Mouse (Mus musculus): ENCODE results near the gene Cwc22.
"Not testable (repeated sequence)": the region's sequence is repeated elsewhere in the genome, so short reads cannot be mapped to it uniquely, and the experiment has no call there.

Cwc22 gene

DNA sequence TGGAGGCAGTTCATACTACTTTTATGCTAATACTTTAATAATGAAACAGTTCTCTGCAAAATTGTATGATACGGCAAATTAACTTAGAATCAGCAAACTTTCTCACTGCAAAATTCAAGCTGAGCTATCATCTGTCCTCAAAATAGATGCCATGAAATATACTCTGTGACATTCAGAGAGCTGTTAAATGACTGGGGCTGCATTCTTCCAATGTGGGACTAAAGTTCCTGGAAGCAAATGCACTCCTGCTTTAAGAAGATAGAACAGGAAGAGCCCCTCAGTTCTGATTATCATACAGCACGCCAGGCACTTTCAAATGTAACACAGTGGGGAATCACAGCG is 48.6 kb downstream of the Cwc22 start:
- no peak for DNase-seq (ENCODE audit: low spot score in 2 of 2)

DNA sequence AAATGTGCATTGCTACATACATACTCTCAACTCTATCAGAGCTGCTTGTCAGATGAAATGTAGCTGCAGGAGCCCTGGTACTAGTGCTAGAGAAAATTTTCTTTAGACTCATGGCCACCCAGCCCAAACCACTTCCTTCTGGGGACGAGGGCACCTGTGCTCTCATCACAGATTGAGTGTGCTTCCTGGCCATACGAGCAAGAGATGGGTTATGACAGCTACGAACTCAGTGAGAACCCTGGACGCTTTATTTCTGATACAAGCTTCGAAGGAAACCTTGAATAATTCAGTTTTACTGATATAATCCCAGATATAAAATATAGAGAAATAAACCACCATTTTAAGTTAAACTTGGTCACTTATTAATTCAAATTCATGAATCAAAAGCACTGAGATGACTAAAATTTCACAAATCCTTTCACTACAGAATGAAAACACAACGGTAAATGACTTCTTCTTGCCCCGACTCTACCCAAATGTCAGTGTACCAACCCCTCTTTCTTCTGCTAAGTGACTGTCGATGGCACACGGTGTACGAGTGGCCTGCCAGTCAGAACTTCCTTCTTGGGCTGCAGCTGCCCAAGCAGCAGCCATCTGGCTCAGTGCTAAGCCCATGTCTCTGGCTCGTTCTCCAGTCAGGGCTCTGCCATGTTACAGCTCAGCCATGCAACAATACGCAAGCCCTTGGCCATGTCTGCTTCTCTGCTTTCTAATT is 49.2 kb downstream of the Cwc22 start:
- DNase-seq (ENCODE audit: low spot score in 2 of 2) = no peak

DNA sequence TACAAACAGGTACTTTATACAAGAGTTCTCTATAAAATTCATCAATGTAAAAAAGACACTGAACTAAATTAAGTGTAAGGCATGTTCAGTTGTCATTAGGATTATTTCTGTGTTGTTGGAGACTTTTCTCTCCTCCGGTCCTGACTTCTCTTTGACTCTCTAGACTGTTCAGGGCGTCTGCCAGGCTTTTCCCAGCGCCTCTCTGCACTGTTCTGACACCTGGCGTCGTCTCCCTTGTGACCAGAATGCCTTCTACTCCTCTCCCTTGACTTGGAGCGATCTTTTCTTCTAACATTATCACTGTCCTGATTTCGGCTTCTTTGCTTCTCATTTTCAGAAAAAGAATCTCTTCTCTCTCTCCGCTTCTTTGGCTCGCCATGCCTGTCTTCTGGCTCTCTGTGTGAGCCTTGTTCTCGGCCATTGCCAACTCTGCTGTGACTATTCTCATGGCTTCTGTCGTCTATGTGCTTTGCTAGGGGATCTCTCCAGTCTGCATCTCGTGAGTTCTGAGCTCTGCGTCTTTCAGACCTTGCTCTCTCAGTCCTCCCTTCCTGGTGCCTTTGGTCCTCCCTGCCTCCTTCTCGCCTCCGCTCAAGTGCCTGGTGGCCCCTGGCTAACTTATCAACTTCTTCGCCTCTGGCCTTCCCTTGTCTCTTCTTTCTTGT is 50.1 kb downstream of the Cwc22 start:
- DNase-seq (ENCODE audit: low spot score in 2 of 2) = not testable (repeated sequence)

DNA sequence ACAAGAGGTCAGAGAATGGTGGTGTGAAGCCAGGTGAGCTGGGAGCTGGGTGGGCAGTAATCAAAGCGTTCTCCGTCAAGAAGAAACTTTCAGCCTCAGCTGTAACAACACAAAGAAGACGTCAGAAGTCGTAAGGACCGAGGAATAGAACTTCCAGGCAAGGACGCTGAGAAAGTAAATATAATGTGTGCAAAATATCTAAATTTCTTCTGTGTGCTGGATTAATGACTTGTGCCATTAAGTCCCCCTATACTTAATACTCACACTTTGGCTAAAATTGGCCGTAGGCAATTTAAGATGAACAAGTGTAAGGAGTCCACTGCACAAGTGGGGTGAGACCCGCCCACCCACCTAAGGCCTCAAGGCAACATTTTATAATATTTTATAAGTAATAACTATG is 51.3 kb downstream of the Cwc22 start:
- no peak for DNase-seq (ENCODE audit: low spot score in 2 of 2)

DNA sequence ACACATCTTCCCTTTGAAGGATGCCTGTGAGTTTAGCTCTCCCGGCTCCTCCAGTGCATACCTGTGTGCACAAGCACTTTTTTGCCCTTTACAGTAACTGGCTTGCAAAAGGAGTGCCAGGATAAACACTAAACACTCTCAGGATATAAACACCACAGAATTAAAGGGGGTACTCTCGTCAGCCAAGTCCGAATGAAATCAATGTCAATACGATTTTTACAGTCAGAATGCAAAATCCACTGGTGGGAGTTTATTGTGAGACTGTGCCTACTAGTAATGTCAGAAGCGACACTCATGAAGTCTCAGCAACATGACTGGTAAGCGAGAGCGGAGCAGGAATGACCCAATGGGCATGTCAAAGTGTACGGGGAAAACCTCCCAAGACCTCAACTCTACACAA is 52.7 kb downstream of the Cwc22 start:
- no peak for DNase-seq (ENCODE audit: low spot score in 2 of 2)

DNA sequence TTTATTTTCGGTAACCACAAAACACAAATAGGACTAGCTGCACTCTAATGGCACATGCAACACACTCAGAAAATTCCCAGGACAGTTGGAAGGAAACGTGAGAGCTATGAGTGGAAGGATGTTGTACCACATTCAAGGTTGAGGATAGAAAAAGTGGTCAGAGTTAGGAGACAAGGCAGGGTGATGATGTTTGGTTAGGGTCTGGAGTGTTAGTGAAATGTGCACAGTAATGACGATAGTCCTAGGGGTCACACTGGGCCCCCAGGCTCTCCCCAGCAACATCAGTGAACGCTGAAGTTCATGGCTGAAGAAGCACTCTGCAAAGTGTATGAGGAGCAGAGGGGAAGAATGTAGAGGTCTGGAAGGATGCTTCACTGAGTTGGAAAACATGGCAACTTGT is 53.6 kb downstream of the Cwc22 start:
- DNase-seq (ENCODE audit: low spot score in 2 of 2) = no peak

DNA sequence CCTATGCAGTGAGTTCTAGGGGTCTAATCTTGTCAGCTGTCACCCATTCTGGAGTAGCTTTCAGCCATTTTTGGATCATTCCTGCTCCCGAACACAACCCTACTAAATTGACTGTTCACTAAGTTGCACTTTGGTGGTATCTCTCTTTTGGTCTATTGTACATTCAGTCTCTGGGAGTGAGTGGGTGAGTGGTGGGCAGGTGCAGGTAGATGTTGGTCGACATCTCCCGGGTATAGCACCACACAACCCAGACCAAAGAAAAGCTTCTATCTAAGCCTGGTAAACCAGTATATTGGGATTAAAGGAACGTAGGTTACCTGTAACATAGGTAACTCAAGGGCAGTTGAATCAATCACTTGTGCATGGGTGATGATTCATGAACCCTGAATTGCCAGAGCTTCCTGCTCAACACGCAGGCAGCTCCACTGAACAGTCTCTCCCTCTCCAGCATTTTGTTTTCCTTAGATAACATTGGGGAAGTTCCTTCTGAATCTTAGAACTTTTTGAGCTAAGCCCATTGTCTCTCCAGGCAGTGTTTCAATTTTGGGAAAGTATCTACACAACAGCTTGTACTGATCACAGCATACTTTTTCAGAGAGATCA is 55.2 kb downstream of the Cwc22 start:
- DNase-seq (ENCODE audit: low spot score in 2 of 2) = no peak

DNA sequence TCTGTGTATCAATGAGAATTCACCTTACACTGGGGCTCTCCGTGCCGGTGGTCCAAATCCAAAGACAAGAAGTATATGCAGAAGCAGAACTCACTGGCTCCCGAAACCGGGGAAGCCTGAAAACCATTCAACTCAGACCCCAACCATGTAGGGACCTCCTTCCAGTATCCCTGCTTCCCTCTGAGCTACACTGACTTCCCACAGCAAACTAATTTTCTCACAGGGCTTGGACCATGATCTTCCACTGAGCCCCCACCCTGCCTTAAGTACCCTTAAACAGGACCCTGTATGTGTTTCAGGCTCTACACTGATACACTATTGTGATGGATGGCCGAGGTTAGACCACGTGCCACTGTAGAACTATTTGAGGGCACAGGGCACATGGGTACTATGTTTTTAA is 56.2 kb downstream of the Cwc22 start:
- no peak for DNase-seq (ENCODE audit: low spot score in 2 of 2)

DNA sequence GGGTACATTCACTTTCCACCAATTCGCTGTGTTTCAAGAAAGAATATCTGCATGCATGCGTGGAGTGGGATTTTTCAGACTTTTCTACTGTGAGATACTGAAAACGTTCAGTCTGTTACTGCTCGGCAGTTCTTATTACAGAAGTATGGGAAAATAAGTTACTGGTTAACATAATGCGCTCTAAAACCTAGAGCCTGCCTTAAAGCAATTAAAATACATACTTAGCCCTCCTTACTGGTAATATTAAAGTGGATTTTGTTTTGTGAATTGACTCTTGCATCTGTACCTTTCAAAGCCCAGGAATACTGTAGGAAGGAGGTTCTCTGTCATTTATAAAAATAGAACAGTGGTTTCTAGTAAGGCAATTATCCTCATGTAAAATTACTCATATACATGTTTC is 56.8 kb downstream of the Cwc22 start:
- DNase-seq (ENCODE audit: low spot score in 2 of 2) = no peak

DNA sequence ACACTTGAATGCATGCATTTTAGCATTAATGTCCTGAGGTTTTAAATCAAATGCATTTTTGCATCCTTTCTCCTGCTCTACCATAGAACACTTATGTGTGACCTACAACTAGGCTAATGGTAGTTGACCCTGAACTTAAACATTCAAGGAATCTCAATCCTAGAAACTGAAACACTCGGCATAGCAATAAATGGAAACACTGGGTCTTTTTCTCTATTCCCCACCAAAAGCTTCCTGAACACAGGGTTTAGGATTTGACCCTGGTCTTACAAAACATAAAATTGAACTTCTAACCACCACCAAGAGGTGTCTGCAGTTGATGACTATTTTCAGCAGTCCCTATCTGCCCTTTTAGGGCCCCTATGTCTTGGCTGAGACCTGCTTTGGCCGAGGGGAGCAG is 57.3 kb downstream of the Cwc22 start:
- no peak for DNase-seq (ENCODE audit: low spot score in 2 of 2)

DNA sequence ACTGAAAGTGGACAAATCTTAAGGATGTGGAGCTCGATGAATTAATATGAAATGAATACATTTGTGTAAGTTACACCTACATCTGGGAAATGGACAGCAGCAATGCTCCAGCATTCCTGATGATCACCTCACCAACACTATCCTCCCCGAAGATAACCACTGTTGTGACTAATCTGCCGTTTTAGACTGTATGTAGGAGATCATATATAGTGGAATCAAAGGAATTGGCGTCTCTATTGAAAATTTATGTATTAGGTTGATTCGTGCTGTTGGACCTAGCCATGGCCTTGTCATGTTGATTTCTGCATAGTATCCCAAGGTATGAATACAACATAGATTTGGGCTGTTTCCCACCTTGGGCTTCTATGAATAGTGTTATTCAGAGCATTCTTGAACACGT is 58.1 kb downstream of the Cwc22 start:
- no peak for DNase-seq (ENCODE audit: low spot score in 2 of 2)

DNA sequence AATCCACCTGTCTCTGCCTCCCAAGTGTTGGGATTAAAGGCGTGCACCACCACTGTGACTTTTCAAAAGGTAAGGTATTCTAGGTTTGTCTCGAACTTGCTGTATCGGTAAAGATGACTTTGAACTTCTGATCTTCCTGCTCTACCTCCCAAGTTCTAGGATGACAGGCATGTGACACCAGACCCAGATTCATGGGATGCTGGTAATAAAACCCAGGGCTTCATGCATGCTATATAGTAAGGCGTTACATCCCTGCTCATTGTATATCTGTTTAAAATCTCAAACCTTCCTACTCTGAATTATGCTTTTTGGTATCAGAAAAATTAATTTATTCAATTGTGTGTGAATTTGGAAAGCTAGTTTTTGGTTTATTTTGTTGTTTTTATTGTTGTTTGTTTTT is 59.0 kb downstream of the Cwc22 start:
- DNase-seq (ENCODE audit: low spot score in 2 of 2) = no peak

DNA sequence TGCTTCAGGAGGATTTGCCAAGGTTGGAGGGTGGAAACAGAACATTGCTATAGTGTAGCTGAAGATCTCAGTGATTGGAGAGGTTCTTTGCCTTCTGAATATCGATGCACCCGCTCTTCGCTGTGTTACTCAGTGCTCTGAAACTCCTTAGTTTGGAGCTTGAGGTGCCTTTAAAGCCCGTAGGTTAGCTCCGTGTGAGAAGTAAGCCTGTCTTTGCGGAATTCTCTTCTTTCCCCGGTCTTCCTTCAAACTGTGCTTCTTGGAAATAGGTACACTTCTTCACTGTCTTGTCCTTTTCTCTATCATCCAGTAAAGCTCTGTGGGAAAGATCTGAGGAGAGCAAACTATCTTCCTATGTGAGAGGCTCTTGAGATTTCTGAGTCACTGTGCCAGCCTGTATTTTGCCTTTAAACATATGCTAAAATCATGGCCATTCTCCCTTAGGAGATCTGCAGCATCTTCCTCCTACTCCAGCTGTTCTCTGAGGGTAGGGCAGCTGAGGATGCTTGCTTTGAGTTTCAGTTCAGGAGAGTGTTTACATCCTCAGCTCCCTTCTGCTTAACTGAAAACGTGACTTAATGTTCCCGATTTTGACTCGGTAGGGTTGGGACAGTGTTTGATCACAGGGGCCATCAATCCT is 60.6 kb downstream of the Cwc22 start:
- DNase-seq (ENCODE audit: low spot score in 2 of 2) = no peak

DNA sequence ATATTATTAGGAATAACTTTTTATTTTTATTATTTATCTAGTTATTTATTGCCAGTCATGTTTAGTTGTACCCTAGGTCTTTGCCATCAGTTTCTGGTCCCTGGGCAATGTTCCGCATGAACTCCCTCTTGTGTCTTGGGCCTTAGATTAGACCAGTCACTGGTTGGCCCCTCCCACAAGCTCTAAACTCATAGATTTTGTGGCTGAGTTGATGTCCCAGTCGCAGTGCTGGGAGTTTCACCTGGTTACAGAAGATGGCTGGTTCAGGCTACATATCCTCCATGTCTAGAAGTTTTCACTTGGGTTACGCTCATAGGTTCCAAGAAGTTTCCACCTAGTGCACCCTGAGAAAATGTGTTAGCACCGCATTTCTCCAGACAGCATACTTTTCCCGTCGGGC is 61.1 kb downstream of the Cwc22 start:
- DNase-seq (ENCODE audit: low spot score in 2 of 2) = no peak

DNA sequence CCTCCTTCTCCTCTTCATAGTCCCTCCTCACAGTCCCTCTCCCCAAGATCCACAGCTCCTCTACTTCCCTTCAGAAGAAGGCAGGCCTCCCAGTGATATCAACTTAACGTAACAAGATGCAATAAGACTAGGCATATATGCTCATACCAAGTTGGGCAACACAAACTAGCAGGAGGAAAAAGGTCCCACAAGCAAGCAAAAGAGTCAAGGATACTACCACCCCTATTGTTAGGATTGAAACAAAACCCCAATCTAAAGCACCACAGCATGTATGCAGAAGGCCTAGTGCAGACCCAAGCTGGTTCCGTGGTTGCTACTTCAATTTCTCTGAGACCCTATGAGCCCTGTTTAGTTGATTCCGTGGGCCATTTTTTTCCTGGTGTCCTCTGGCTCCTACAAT is 61.7 kb downstream of the Cwc22 start:
- no peak for DNase-seq (ENCODE audit: low spot score in 2 of 2)

DNA sequence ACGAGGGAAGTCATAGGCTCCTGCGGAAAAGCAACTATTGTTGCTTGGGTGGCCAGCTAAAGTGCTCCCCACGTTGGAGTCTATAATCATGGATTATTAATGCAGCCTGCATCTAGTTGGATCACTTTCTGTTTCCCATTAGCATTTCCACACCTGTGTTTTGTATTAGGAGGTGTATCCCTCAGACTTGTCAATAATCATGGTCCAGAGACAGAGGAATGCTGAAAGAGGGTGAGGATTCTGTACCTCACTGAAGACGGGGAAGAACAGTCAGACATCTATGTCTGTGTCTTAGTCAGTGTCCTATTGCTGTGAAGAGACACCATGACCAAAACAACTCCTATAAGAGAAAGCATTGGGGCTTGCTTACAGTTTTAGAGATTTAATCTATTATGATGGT is 63.2 kb downstream of the Cwc22 start:
- no peak for DNase-seq (ENCODE audit: low spot score in 2 of 2)

DNA sequence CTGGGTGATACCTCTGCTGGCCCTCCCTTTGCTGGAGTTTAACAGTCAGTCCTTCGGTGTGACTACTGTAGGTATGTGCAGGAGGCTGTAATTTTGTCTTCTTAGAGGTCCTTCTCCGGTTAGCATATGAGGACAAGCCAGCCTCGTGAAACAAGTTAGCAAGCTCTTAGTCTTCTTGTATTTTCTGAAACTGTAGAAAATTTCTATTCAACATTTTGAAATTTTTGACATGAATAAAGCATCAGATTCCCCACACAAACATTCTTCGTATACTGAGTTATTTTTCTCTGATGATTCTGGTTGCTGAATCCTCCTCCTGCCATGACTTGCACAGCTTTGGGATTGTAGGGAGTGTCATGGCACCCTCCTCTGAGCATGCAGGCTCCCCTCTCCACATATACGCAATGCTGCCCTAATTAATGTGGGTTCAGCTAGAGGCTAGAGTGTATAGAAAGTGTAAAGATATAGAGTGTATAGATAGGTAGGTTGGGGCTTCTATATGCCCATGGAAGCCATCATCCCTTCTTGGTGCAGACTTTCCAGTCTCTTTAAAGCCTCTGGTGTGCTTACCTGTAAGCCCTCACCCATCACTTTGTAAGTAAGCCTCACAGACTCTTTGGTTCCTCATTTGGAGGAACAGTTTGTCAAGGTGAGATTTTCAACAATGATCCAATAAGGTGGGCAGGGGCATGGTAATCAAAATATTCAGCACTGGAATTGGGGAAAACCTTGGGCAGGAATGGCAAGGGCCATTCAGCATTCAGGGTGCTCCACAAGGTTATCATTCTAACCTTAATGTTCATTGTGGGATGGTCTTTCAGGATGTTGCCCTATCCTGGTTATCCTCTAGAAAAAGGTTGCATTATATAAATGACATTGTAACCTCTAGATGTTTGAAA is 64.6 kb downstream of the Cwc22 start:
- no peak for DNase-seq (ENCODE audit: low spot score in 2 of 2)

DNA sequence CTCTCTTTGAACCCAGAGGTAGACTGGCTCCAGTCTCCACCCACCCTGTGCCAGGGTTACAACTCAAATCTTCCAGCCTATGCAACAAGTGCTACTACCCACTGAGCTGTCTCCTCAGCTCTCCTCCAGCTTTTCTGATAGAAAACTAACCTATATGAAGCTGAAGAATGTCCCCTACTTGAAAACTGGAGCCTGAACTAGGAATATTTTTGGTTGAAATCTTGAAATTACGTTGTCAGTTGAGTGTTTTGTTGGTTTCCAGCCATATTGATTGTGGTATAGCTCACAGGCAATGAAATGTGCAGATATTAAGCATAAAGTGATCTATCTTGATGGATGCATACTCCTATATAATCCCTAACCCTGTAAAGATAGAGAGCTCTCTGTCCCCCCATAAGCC is 65.8 kb downstream of the Cwc22 start:
- DNase-seq (ENCODE audit: low spot score in 2 of 2) = no peak

DNA sequence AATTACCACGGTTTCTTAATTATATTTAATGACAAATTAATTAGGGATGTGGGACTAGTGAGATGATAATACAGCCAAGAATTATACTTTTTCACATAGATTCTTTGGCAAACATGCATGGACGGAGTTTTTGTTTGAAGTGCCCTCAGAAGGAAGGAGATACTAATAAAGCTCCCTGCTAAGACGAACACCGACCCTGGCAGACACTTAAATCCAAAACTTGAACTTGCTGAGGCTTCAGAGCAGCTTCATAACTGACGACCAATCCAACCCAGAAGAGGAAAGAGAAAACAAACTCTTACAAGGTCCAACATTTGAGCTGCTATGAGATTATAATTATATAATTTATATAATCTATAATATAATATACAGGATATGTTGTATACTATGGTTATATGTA is 66.4 kb downstream of the Cwc22 start:
- no peak for DNase-seq (ENCODE audit: low spot score in 2 of 2)

DNA sequence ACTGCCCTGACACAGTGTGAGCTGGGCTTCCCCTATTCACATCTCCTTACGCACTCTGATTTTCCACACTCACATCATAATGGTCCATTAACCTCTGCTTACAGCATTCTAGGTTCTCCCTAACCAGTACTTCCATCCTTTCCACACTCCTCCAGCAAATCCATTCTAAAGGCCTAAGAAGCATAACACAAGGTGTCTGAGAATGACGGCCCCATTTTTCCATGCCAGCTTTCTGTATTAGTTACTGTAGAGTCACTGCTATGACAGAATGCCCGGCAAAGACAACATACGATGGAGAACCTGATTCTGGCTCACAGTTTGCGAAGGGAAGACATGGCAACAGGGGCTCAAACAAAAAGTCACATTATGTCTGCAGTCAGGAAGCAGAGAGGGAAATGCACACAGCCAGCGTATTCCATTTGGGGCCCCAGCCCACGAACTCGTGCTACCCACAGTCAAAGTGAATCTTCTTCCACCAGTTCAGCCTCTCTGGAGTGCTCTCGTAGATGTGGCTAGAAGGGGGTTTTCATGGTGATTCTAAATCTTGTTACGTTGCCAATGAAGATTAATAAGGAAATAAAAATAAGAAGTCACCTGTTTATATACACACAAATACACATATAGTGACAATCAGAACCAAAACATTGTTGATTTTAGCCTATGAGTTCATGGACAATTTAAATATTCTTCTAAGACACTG is 68.9 kb downstream of the Cwc22 start:
- DNase-seq (ENCODE audit: low spot score in 2 of 2) = no peak

DNA sequence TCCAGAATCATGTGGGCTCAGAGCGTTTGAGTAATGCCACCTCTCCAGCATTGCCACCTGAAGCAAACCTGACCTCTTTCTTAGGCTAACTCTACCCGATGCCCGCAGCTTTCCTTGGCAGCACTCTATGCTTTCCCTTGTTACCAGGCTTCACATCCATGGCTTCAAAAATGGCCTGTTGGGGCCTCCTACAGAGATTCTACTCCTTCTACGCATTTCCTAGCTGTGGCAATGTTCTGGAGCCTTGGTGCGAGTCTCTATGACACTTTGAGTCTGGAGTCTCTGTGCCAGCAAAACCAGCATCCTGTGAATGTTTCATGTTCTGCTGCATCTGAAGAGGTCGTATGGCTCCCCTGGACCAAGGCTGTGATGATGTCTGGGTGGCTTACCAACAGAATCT is 69.8 kb downstream of the Cwc22 start:
- no peak for DNase-seq (ENCODE audit: low spot score in 2 of 2)
